Mouse (Mus musculus) kidney, postnatal 0 days (tissue): Measurements from ENCODE around the gene Mertk. TPM values are rescaled to one million over a fixed set of nuclear protein-coding genes. Genes with fewer than 3 reads are reported as not detected.
"Not testable (repeated sequence)": the region's sequence is repeated elsewhere in the genome, so short reads cannot be mapped to it uniquely, and the experiment has no call there.

ENCODE experiments used
- ATAC-seq: fragments of 200-750 bp; cut with Nextera tagmentation; replicated peaks from 2 replicates; pipeline ENCODE4 v1.8.0; 2017; ENCODE audit warnings: low read depth, moderate number of reproducible peaks, moderate TSS enrichment, moderate library complexity; ENCODE audit not compliant: low FRiP score
- DNase-seq: peaks from one replicate; pipeline ENCODE4 v3.0.0-alpha.2; 2016; ENCODE audit warnings: low spot score
- H3K27ac ChIP-seq: fragments of 300-500 bp; sonication (generic); 2 replicates; pipeline ENCODE4 v1.5.1; 2014; ENCODE audit warnings: mild to moderate bottlenecking
- H3K27me3 ChIP-seq: fragments of 300-500 bp; sonication (generic); 2 replicates; pipeline ENCODE4 v1.6.1; 2014; ENCODE audit warnings: low read length, mixed read lengths; ENCODE audit not compliant: insufficient read depth
- H3K36me3 ChIP-seq: fragments of 300-500 bp; sonication (generic); 2 replicates; pipeline ENCODE4 v1.6.1; 2014; ENCODE audit warnings: low read length, mixed read lengths; ENCODE audit not compliant: insufficient read depth
- H3K4me1 ChIP-seq: fragments of 300-500 bp; sonication (generic); replicated peaks from 2 replicates; pipeline ENCODE4 v1.6.1; 2014; ENCODE audit warnings: antibody characterized with exemption, low read length, mixed read lengths; ENCODE audit not compliant: insufficient read depth
- H3K4me2 ChIP-seq: fragments of 300-500 bp; sonication (generic); 2 replicates; pipeline ENCODE4 v1.6.1; 2014; ENCODE audit warnings: mild to moderate bottlenecking, low read length, moderate library complexity, mixed read lengths
- H3K4me3 ChIP-seq: fragments of 300-500 bp; sonication (generic); replicated peaks from 2 replicates; pipeline ENCODE4 v1.5.1; 2014; ENCODE audit warnings: low read depth, low read length
- H3K9ac ChIP-seq: fragments of 300-500 bp; sonication (generic); 2 replicates; pipeline ENCODE4 v1.6.1; 2014; ENCODE audit warnings: low read depth, low read length
- H3K9me3 ChIP-seq: fragments of 300-500 bp; sonication (generic); replicated peaks from 2 replicates; pipeline ENCODE4 v1.6.1; 2016; ENCODE audit warnings: low read length, inconsistent platforms, mixed read lengths
- CTCF ChIP-seq: IDR thresholded peaks from 2 replicates; pipeline ENCODE4 v1.5.1; 2016; ENCODE audit warnings: antibody characterized with exemption, low read depth, mild to moderate bottlenecking, moderate library complexity
- whole genome bisulfite sequencing: fragments of 180-500 bp; shearing (Covaris S2); extraction: QIAGEN DNeasy Blood & Tissue Kit; methylation state at CpG from one replicate; pipeline ENCODE4 v1.1.7; 2014; 5-methylcytosine and 5-hydroxymethylcytosine counted together
- polyA plus RNA-seq: library from polyadenylated mRNA; unstranded; fragments of >200 nt; fragmentation: Nextera tagmentation; extraction: Ambion mirVana; gene quantifications from 2 replicates; pipeline ENCODE4 v1.2.1, GENCODE M21; 2015

Gene Mertk
- polyA plus RNA-seq, 1 experiment from 2014 or later: 8.9 TPM

- Histone ChIP-seq H3K36me3 (no peaks in the 10 kb centered on the region), H3K27ac (no peak overlapping the region), H3K9me3 (no peaks in the 10 kb centered on the region), H3K4me1 (no peaks in the 10 kb centered on the region), H3K4me2 (no peak overlapping the region), H3K4me3 (no peak overlapping the region), H3K27me3 (no peaks in the 10 kb centered on the region), H3K9ac (no peak overlapping the region)
- DNase-seq (no peak), ATAC-seq (no peak)
- TF ChIP-seq CTCF: no peak
- WGBS: 62% methylated on average over 4 of the region's 4 CpGs
Observed at GRCm38 (mm10) chr2:128693236-128693635, 5.5 kb upstream of the Mertk start.

GRCm38 (mm10) chr2:128693828-128694227, 4.9 kb upstream of the Mertk start:
- not testable (repeated sequence) for H3K4me3 ChIP-seq, H3K4me2 ChIP-seq, ATAC-seq, H3K27me3 ChIP-seq, DNase-seq, H3K9ac ChIP-seq, H3K36me3 ChIP-seq, H3K9me3 ChIP-seq, H3K4me1 ChIP-seq, H3K27ac ChIP-seq
- WGBS: 91% methylated on average over 3 of the region's 3 CpGs

GRCm38 (mm10) chr2:128694548-128694947, 4.2 kb upstream of the Mertk start:
- Histone ChIP-seq H3K4me3 (no peak overlapping the region), H3K4me1 (no peaks in the 10 kb centered on the region), H3K9me3 (no peaks in the 10 kb centered on the region), H3K9ac (no peak overlapping the region), H3K4me2 (no peak overlapping the region), H3K27me3 (no peaks in the 10 kb centered on the region), H3K36me3 (no peaks in the 10 kb centered on the region), H3K27ac (no peak overlapping the region)
- DNase-seq: peak; percentile 50
- TF ChIP-seq CTCF: peak; percentile 51; the same call in 1 of the 2 replicates
- no peak for ATAC-seq

- H3K4me3 ChIP-seq: no peak overlapping the region
- no peak for TF ChIP-seq CTCF
- H3K36me3 ChIP-seq: no peaks in the 10 kb centered on the region
- no peak overlapping the region for H3K9ac ChIP-seq
- 60% methylated on average over 3 of the region's 3 CpGs for WGBS
- ATAC-seq: no peak
- H3K4me2 ChIP-seq: no peak overlapping the region
- no peaks in the 10 kb centered on the region for H3K27me3 ChIP-seq
- H3K9me3 ChIP-seq: no peaks in the 10 kb centered on the region
- no peaks in the 10 kb centered on the region for H3K4me1 ChIP-seq
- no peak for DNase-seq
- H3K27ac ChIP-seq: no peak overlapping the region
Observed at GRCm38 (mm10) chr2:128696426-128696825, 2.3 kb upstream of the Mertk start.

GRCm38 (mm10) chr2:128697047-128697446, 1.7 kb upstream of the Mertk start:
- ATAC-seq: no peak
- Histone ChIP-seq H3K27me3 (no peaks in the 10 kb centered on the region), H3K27ac (no peak overlapping the region), H3K4me1 (no peaks in the 10 kb centered on the region), H3K4me3 (no peak overlapping the region), H3K9ac (no peak overlapping the region), H3K36me3 (no peaks in the 10 kb centered on the region), H3K4me2 (no peak overlapping the region), H3K9me3 (no peaks in the 10 kb centered on the region)
- 92% methylated on average over 1 of the region's 1 CpGs for WGBS
- DNase-seq: no peak
- TF ChIP-seq CTCF: no peak

- Histone ChIP-seq H3K27ac (peak overlapping the region; percentile 94; the same call in 1 of the 2 replicates), H3K36me3 (no peaks in the 10 kb centered on the region), H3K4me3 (no peak overlapping the region), H3K27me3 (no peaks in the 10 kb centered on the region), H3K9me3 (no peaks in the 10 kb centered on the region), H3K9ac (peak overlapping the region; percentile 76; the same call in 1 of the 2 replicates), H3K4me1 (no peaks in the 10 kb centered on the region), H3K4me2 (peak overlapping the region; percentile 75; the same call in 1 of the 2 replicates)
- ATAC-seq: no peak
- WGBS: 42% methylated on average over 5 of the region's 5 CpGs
- TF ChIP-seq CTCF: no peak
- DNase-seq: no peak
Observed at GRCm38 (mm10) chr2:128697566-128697965, 1.2 kb upstream of the Mertk start.

GRCm38 (mm10) chr2:128698140-128698692, 540 bp upstream of the Mertk start:
- TF ChIP-seq CTCF: peak; percentile 92
- H3K9me3 ChIP-seq: no peaks in the 10 kb centered on the region
- H3K4me2 ChIP-seq: peak overlapping the region; percentile 75
- WGBS: under 1% methylated on average over 14 of the region's 14 CpGs
- peak overlapping the region; percentile 94 for H3K27ac ChIP-seq
- H3K9ac ChIP-seq: peak overlapping the region; percentile 76
- peak overlapping the region; percentile 75 for H3K4me3 ChIP-seq
- no peaks in the 10 kb centered on the region for H3K36me3 ChIP-seq
- H3K27me3 ChIP-seq: no peaks in the 10 kb centered on the region
- no peaks in the 10 kb centered on the region for H3K4me1 ChIP-seq
- peak; percentile 87 for ATAC-seq
- peak; percentile 96 for DNase-seq
